Mouse (Mus musculus) lung, postnatal 10 days (tissue): ENCODE measurements around the gene Bcl2l15.
A peak's percentile ranks its signal among the peaks of the same experiment; 100 is the strongest.
"Not testable (repeated sequence)": the region's sequence is repeated elsewhere in the genome, so short reads cannot be mapped to it uniquely, and the experiment has no call there.

ENCODE experiments used
- DNase-seq: peaks from one replicate; pipeline ENCODE4 v3.0.0; 2021

Bcl2l15 gene

GRCm38 (mm10) chr3:103834001-103834400 lies 1.6 kb downstream of the Bcl2l15 start:
- DNase-seq = no peak

GRCm38 (mm10) chr3:103835272-103835950 lies 3.0 kb downstream of the Bcl2l15 start:
- no peak for DNase-seq

- no peak for DNase-seq
These were observed 3.5 kb downstream of the Bcl2l15 start for GRCm38 (mm10) chr3:103835951-103836310.

- no peak for DNase-seq
These were observed 4.1 kb downstream of the Bcl2l15 start for GRCm38 (mm10) chr3:103836453-103836852.

- DNase-seq = no peak
These were observed 7.3 kb downstream of the Bcl2l15 start for GRCm38 (mm10) chr3:103839711-103840110.

GRCm38 (mm10) chr3:103840195-103840594 lies 7.8 kb downstream of the Bcl2l15 start:
- DNase-seq = not testable (repeated sequence)

GRCm38 (mm10) chr3:103840946-103841345 lies 8.5 kb downstream of the Bcl2l15 start:
- DNase-seq = not testable (repeated sequence)

GRCm38 (mm10) chr3:103850644-103851363 lies 18.4 kb downstream of the Bcl2l15 start:
- no peak for DNase-seq

GRCm38 (mm10) chr3:103851481-103851880 lies 19.1 kb downstream of the Bcl2l15 start:
- no peak for DNase-seq

GRCm38 (mm10) chr3:103851882-103852281 lies 19.5 kb downstream of the Bcl2l15 start:
- no peak for DNase-seq

- peak; percentile 84 for DNase-seq
These were observed 20.3 kb downstream of the Bcl2l15 start for GRCm38 (mm10) chr3:103852565-103853299.

- DNase-seq = peak; percentile 7
These were observed 21.4 kb downstream of the Bcl2l15 start for GRCm38 (mm10) chr3:103853804-103854203.

GRCm38 (mm10) chr3:103857036-103857805 lies 24.8 kb downstream of the Bcl2l15 start:
- DNase-seq = no peak

- DNase-seq = no peak
These were observed 25.7 kb downstream of the Bcl2l15 start for GRCm38 (mm10) chr3:103857977-103858563.

GRCm38 (mm10) chr3:103858881-103859801 lies 26.7 kb downstream of the Bcl2l15 start, which contains the start of gene Ptpn22:
TSS of gene Ptpn22 (plus strand) at chr3:103859795.
- DNase-seq = peak; percentile 15

- peak; percentile 51 for DNase-seq
These were observed 27.5 kb downstream of the Bcl2l15 start for GRCm38 (mm10) chr3:103859851-103860391.

- DNase-seq = no peak
These were observed 30.4 kb downstream of the Bcl2l15 start for GRCm38 (mm10) chr3:103862721-103863220.

- no peak for DNase-seq
These were observed 31.8 kb downstream of the Bcl2l15 start for GRCm38 (mm10) chr3:103864200-103864599.

- no peak for DNase-seq
These were observed 35.1 kb downstream of the Bcl2l15 start for GRCm38 (mm10) chr3:103867424-103867971.

- DNase-seq = no peak
These were observed 35.6 kb downstream of the Bcl2l15 start for GRCm38 (mm10) chr3:103868008-103868407.
